Mouse (Mus musculus) limb, embryonic 11.5 days (tissue): ENCODE measurements at regions not wholly inside any gene's neighbourhood (a gene's known extent, or its start where the extent isn't known, plus 50 kb on each side); places are given as distances from the start of the nearest gene placed in this dataset.
"Not testable (repeated sequence)": the region's sequence is repeated elsewhere in the genome, so short reads cannot be mapped to it uniquely, and the experiment has no call there.

ENCODE experiments used
- ATAC-seq: fragments of 200-750 bp; cut with Nextera tagmentation; 2 replicates; pipeline ENCODE4 v1.8.0; 2017; ENCODE audit warnings: low read depth; ENCODE audit not compliant: insufficient number of reproducible peaks, low FRiP score, low TSS enrichment
- DNase-seq: peaks from one replicate; pipeline ENCODE4 v3.0.0-alpha.2; 2015; ENCODE audit warnings: low spot score
- H3K27ac ChIP-seq: fragments of 300-500 bp; sonication (generic); replicated peaks from 2 replicates; pipeline ENCODE4 v1.5.1; 2014; ENCODE audit warnings: low read depth, mild to moderate bottlenecking, low read length
- H3K27me3 ChIP-seq: fragments of 300-500 bp; sonication (generic); 2 replicates; pipeline ENCODE4 v1.6.1; 2014; ENCODE audit warnings: mild to moderate bottlenecking, low read length, mixed read lengths; ENCODE audit not compliant: control insufficient read depth, insufficient read depth
- H3K36me3 ChIP-seq: fragments of 300-500 bp; sonication (generic); 2 replicates; pipeline ENCODE4 v1.6.1; 2014; ENCODE audit warnings: mild to moderate bottlenecking, low read length, moderate library complexity, mixed read lengths; ENCODE audit not compliant: control insufficient read depth, insufficient read depth
- H3K4me1 ChIP-seq: fragments of 300-500 bp; sonication (generic); 2 replicates; pipeline ENCODE4 v1.6.1; 2014; ENCODE audit warnings: low read length, mixed read lengths; ENCODE audit not compliant: control insufficient read depth, insufficient read depth
- H3K4me2 ChIP-seq: fragments of 300-500 bp; sonication (generic); 2 replicates; pipeline ENCODE4 v1.6.1; 2014; ENCODE audit warnings: low read depth, mild to moderate bottlenecking, moderate library complexity; ENCODE audit not compliant: severe bottlenecking
- H3K4me3 ChIP-seq: fragments of 300-500 bp; sonication (generic); 2 replicates; pipeline ENCODE4 v1.5.1; 2014; ENCODE audit warnings: low read depth, low read length
- H3K9ac ChIP-seq: fragments of 300-500 bp; sonication (generic); 2 replicates; pipeline ENCODE4 v1.6.1; 2014; ENCODE audit warnings: mild to moderate bottlenecking, low read length
- H3K9me3 ChIP-seq: fragments of 300-500 bp; sonication (generic); 2 replicates; pipeline ENCODE4 v1.6.1; 2016; ENCODE audit warnings: low read length; ENCODE audit not compliant: control insufficient read depth
- WGBS: fragments of 180-500 bp; shearing (Covaris S2); extraction: QIAGEN DNeasy Blood & Tissue Kit; methylation state at CpG from one replicate; pipeline ENCODE4 v1.1.7; 2014; 5-methylcytosine and 5-hydroxymethylcytosine counted together

DNA sequence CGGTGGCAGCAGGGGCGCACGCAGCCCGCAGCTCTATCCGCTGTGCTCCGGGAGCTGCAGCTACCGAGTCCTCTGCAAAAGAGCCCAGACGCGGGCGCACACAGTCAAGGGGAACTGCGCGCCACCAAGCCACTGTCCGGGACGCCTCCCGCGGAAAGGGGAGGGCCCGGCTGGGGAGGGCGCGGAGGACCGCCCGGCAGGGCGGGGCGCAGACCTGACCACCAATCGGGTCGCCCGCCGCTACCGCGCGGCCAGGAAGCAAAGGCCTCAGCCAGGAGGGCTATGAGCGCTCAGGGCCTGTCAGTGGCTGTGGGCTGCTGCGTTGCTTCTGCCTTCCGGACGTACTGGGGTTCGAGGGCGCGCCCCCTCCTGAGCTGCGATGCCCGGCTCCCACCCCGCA, 1034.5 kb downstream of the Gm10330 start:
- H3K4me1 ChIP-seq, H3K9me3 ChIP-seq, H3K36me3 ChIP-seq, H3K27me3 ChIP-seq, H3K27ac ChIP-seq, ATAC-seq: not testable (repeated sequence)
- Histone ChIP-seq H3K4me3 (peak overlapping the region; percentile 29), H3K4me2 (peak overlapping the region; percentile 10; the same call in 1 of the 2 replicates), H3K9ac (0 out of 2 replicates have a peak overlapping the region, but pooled peaks have one; percentile 5)
- DNase-seq: peak; percentile 46
- 4% methylated on average over 29 of the region's 40 CpGs for WGBS

DNA sequence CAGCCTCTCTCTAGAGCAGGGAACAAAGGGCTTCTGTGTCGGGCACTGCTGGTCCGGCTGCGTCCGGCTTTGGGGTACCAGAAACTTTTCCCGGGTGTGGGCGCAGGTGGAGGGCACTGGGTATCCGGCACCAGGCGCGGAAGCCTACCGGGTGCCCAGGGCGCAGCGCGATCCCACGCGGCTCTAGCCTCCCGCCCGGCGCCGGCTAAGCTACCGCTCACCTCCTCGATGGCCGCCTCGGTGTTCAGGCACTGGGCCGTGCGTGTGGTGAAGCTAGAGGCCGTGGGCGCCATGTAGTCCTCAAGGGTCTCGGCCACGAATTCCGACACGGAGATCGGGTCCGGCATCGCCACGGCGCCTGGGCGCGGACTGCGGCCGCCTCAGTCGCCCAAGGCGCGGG, 1035.0 kb downstream of the Gm10330 start:
- H3K9me3 ChIP-seq, H3K36me3 ChIP-seq, H3K27ac ChIP-seq, ATAC-seq, H3K27me3 ChIP-seq, H3K4me1 ChIP-seq: not testable (repeated sequence)
- H3K4me3 ChIP-seq: peak overlapping the region; percentile 29
- 7% methylated on average over 21 of the region's 43 CpGs for WGBS
- H3K9ac ChIP-seq: 0 out of 2 replicates have a peak overlapping the region, but pooled peaks have one; percentile 5
- peak; percentile 22 for DNase-seq
- peak overlapping the region; percentile 10; the same call in 1 of the 2 replicates for H3K4me2 ChIP-seq
